Mouse (Mus musculus): ENCODE data around the gene Mxra7.

Gene Mxra7

DNA sequence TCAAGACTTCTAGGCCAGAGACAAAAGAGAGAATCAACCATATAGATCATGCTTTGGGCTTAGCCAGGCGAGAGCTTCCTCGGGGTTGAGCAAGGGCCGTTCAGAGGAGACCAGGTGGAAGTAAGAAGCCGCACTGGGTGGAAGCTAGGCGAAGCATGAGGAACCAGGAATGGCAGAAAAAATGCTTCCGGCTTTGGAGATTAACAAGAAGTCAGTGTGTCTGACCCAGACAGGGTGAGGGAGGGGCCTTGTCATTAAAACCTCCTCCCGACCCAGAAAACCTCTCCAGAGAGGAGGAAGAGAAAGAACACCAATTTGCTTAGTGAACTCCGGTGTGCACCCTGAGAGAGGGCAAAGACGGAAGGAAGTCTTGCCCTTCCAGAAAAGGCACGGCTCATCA, 43.6 kb downstream of the Mxra7 start:
- no peak for DNase-seq (ENCODE audit: low read depth, low spot score)

DNA sequence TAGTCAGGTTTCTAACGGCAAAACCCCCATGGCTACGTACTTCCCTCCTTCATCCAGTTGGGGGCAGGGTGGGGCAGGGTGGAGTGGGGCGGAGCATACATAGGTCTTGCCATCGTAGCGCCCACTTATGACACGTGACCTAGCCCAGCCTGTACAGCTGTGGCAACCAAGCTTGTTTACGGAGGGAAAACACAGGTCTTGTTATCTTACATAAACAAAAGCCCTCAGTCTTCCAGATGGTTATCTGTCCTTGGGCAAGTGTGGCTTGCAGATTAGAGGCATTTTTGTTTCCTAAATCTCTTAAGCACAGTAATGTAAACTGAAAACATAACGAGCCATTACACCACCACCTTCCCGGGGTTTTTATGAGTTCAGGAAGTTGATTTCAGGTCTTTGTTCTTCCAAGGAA, 45.1 kb downstream of the Mxra7 start:
- peak; percentile 95 for DNase-seq (ENCODE audit: low read depth, low spot score)

DNA sequence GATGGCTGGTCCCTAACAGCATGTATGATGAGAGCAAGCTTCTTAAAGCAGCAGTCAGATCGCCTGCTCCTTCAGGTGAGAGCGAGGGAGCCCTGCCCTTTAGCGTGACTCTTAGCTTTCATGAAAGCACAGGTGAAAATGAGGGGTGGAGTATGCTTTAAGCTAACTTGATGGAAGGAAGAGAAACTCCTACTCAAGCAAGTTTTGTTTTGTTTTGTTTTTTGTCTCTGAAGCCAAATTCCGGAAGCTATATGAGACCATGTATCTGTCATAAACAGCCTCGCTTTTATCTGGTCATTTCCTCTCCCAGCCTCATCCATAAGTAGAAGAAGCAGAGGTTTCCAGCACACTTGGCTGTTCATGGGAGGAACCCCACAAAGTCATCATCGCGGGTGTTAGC, 52.4 kb downstream of the Mxra7 start, which contains the start of gene St6galnac1:
St6galnac1 (minus strand) TSS at position 101 of the 400 bp plus-strand sequence.
- peak; percentile 0 for DNase-seq (ENCODE audit: low read depth, low spot score)

DNA sequence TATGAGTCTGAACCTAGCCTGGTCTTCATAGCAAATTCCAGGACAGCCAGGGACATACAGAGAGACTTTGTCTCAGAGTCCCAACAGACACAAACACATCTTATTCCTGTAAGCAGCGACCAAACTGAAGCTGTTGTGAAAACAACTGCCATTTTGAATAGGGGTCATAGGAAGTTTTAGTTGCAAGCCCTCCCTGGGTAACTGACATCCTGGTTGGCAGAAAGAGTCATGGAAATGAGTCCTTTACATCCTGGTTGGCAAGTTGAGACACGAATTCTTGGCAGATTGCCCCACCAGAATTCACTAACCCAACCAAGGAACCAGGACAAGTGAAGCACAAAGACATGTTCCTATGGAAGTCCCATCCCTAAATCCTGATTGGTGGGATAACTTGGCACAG, 54.6 kb downstream of the Mxra7 start:
- DNase-seq (ENCODE audit: low read depth, low spot score) = no peak

DNA sequence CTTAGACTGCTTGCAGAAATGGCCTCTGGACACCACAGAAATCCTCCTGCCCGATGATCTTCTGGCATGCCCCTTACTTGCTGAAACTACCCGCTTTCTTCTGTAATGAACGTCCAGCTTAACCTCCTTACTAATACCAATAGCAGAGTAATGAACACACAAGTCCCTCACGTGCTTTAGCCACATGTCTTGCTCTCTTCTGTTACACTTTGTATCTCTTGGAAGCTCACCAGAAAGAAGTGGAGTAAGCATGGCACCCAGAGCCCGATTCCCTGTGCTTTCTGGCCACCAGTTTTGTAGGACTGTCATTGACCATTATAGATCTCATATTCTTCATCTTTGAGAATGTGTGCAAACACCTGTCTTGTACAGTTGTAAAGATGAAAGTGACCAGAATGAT, 58.0 kb downstream of the Mxra7 start:
- DNase-seq (ENCODE audit: low read depth, low spot score) = no peak

DNA sequence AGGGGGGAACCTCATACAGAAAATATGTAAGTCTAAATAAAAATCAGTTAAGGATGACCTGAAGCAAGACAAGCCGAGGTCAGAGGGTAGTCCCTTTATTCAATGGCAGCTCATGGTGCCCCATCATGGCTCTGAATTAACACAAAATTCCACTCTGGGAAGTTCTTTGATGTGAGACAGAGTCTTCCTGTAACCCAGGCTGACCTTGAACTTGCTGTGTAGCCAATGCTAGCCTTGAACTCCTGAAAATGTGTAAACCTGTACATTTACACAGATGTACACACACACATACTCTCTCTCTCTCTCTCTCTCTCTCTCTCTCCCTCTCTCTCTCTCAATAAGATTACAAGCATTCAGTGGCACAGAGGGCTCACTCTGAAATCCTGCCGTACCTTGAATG, 62.9 kb downstream of the Mxra7 start:
- no peak for DNase-seq (ENCODE audit: low read depth, low spot score)

DNA sequence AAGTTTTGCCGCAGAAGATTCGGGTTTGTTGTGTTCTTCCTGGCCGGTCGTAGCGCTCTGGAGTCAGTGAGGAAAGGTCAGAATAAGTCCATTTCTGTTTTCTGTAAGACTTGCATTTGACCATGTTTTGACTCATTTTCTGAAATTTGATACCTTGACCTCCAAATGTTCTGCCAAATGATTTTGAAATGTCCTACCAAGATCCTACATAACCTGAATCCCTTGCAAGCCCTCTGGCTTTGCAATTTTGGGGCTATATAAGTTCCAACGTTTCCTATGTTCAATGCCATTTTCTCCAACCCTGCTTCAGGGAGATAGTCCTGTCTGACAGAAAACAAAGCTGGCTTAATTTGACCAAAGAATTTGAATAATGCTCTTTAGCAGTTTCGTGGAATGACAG, 63.5 kb downstream of the Mxra7 start:
- no peak for DNase-seq (ENCODE audit: low read depth, low spot score)

DNA sequence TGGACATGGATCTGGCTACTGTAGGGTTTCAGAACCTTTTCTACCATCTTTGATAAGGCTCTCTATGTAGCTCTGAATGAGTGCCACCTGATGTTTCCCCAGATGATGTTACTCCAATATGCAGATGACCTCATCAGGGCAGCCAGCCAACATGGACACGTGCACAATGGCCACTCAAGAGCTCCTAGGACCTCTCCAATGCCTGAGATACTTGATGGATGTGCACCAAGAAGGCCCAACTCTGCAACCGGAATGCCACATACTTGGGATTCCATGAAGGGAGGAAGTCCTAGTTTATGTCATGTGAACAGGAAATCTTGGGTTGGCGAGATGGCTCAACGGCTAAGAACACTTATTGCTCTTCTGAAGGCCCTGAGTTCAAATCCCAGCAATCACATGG, 72.7 kb downstream of the Mxra7 start:
- DNase-seq (ENCODE audit: low read depth, low spot score) = no peak

DNA sequence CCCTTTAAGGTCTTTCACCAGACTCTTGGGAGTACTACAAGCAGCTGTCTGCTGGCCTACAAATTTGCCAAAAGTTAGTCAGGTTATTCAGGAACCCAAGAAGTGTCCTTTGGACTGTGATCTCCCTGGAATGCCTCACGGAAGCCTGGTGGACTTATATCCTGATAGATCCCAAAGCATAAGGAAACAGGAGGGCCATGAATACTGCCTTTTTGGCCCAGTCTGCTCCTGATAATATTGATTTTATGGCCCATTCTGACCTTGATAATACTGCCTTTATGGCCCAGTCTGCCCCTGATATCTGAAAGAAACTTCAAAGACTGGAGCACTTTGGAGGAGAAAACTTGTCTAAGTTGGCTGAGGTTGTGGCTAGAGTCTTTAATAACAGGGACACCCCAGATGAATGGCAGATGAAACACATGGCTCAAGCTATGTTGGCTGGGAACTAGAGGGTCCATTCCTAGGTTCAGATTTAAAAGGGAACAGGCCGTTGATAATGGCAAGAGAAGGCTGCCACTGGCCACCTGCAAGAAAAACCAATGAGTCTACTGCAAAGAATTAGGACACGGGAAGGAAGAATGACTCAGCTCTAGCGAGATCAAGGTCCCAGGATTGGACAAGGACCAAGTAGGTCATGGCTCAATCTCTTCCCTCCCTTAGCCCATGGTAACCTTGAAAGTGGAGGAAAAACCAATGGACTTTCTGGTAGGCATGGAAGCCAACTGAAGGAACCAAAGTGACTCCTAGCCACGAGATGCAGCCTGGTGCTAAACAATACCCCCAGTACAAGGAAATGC, 74.0 kb downstream of the Mxra7 start:
- no peak for DNase-seq (ENCODE audit: low read depth, low spot score)
